Mouse (Mus musculus) liver, adult 2 months (tissue): ENCODE data around the gene Klhl5.

Source experiments
- CTCF ChIP-seq: fragments of 200-500 bp; IDR thresholded peaks from 2 replicates; pipeline ENCODE4 v1.5.1; 2011; ENCODE audit warnings: low read depth, low read length, control low read depth
- POLR2A ChIP-seq: fragments of 200-500 bp; IDR thresholded peaks from 2 replicates; pipeline ENCODE4 v1.6.1; 2011; ENCODE audit warnings: low read length, control low read depth; ENCODE audit not compliant: insufficient read depth; ENCODE audit errors: extremely low read depth

GRCm38 (mm10) chr5:65137073-65137472 lies 29.7 kb downstream of the Klhl5 start:
- TF ChIP-seq CTCF: no peak
- TF ChIP-seq POLR2A: no peak
